Mouse (Mus musculus) right cerebral cortex, postnatal 4 days (tissue): ENCODE data around the gene Bex6.

Source experiments
- DNase-seq: peaks from one replicate; pipeline ENCODE4 v3.0.0-alpha.2; 2022

Bex6 gene

GRCm38 (mm10) chr16:32179333-32179901 lies at the start of gene Bex6:
Bex6 (plus strand) TSS chr16:32179823.
- no peak for DNase-seq

- no peak for DNase-seq
These were observed 49.3 kb upstream of the Bex6 start for GRCm38 (mm10) chr16:32130190-32130826.

GRCm38 (mm10) chr16:32133148-32133547 lies 46.5 kb upstream of the Bex6 start:
- DNase-seq: no peak

- no peak for DNase-seq
These were observed 43.7 kb upstream of the Bex6 start for GRCm38 (mm10) chr16:32135842-32136357.

GRCm38 (mm10) chr16:32138954-32139353 lies 40.7 kb upstream of the Bex6 start:
- no peak for DNase-seq

- no peak for DNase-seq
These were observed 35.9 kb upstream of the Bex6 start for GRCm38 (mm10) chr16:32143766-32144165.

- no peak for DNase-seq
These were observed 35.0 kb upstream of the Bex6 start for GRCm38 (mm10) chr16:32144592-32144991.

- DNase-seq: no peak
These were observed 31.9 kb upstream of the Bex6 start for GRCm38 (mm10) chr16:32147589-32148207.

- no peak for DNase-seq
These were observed 25.6 kb upstream of the Bex6 start for GRCm38 (mm10) chr16:32153976-32154375.

GRCm38 (mm10) chr16:32154437-32154836 lies 25.2 kb upstream of the Bex6 start:
- peak; percentile 57 for DNase-seq

- DNase-seq: no peak
These were observed 22.9 kb upstream of the Bex6 start for GRCm38 (mm10) chr16:32156719-32157118.

- no peak for DNase-seq
These were observed 22.3 kb upstream of the Bex6 start for GRCm38 (mm10) chr16:32157369-32157768.

GRCm38 (mm10) chr16:32158966-32159365 lies 20.7 kb upstream of the Bex6 start:
- DNase-seq: no peak

- no peak for DNase-seq
These were observed 18.8 kb upstream of the Bex6 start for GRCm38 (mm10) chr16:32160742-32161323.

- DNase-seq: no peak
These were observed 16.2 kb upstream of the Bex6 start for GRCm38 (mm10) chr16:32163392-32163791.

- DNase-seq: no peak
These were observed 15.7 kb upstream of the Bex6 start for GRCm38 (mm10) chr16:32163891-32164290.

- no peak for DNase-seq
These were observed 15.1 kb upstream of the Bex6 start for GRCm38 (mm10) chr16:32164396-32165027.

- DNase-seq: peak; percentile 29
These were observed 14.3 kb upstream of the Bex6 start, which contains the start of gene Nrros for GRCm38 (mm10) chr16:32165281-32165821. Nrros (minus strand) TSS chr16:32165594.

GRCm38 (mm10) chr16:32167819-32168545 lies 11.6 kb upstream of the Bex6 start:
- no peak for DNase-seq

- DNase-seq: no peak
These were observed 8.4 kb upstream of the Bex6 start for GRCm38 (mm10) chr16:32171031-32171731.

- no peak for DNase-seq
These were observed 6.2 kb upstream of the Bex6 start for GRCm38 (mm10) chr16:32173401-32173800.
